11 mouse cellular contexts compared by ENCODE assay signal in the genomic region with DNA sequence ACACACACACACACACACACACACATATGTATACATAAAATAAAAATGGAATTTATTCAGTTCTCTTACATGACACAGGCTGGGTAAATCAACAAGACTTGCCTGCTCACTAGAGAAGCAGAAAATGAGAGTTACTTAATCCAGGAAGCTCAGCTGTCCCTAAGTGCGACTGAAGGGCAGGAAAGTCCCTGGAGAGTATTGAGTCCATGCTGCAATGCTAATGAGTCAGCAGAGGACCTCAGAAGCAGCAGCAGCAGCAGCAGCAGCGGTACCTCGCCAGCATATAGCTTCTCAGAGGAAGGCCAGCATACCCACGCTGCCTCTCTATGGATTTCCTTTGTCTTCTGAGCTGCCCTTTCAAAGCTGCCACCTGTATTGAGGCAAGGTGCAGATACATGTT. TPM values are rescaled to one million over a fixed set of nuclear protein-coding genes. Genes with fewer than 3 reads are reported as not detected.
DNase-seq lines count a peak whose midpoint lies in the region; ATAC-seq lines count a peak whose summit lies in the region.
"Had no signal": no experiment of that assay in that cellular context is flagged by ENCODE, and none has a peak within 500 bp of the region (broad histone marks: within the 10 kb centered on the region; RNA-seq: fewer than 3 reads in every experiment).

No protein-coding gene starts in this region.

- no peak overlapping the region for H3K4me3 ChIP-seq in stomach, embryonic 14.5 days (ENCODE audit: low read depth, low read length)
- no peak overlapping the region for H3K4me3 ChIP-seq in neural tube, embryonic 15.5 days (replicated peaks)
- H3K4me3 ChIP-seq: liver, embryonic 13.5 days had no signal

- no peak overlapping the region; the same call in 1 of the 2 replicates for H3K27ac ChIP-seq in stomach, embryonic 14.5 days (ENCODE audit: low read length)
- no peak overlapping the region for H3K27ac ChIP-seq in neural tube, embryonic 15.5 days (replicated peaks)
- H3K27ac ChIP-seq: liver, embryonic 13.5 days had no signal

- no peak overlapping the region for H3K4me2 ChIP-seq in stomach, embryonic 14.5 days (replicated peaks; ENCODE audit: low read depth, low read length)
- H3K4me2 ChIP-seq in neural tube, embryonic 15.5 days: no peak overlapping the region
- H3K4me2 ChIP-seq: liver, embryonic 13.5 days had no signal

- DNase-seq in kidney, postnatal 14 days: peak; percentile 25
- no peak for DNase-seq in kidney, postnatal 25 days
- DNase-seq in adrenal gland, postnatal 36 days: peak; percentile 44 to 51
- DNase-seq in lung, postnatal 10 days: peak; percentile 45
- DNase-seq in layer of hippocampus, adult 9-11 months: no peak
- no peak for DNase-seq in right cerebral cortex, postnatal 14 days
- DNase-seq: liver, embryonic 13.5 days; right cerebral cortex, postnatal 25 days had no signal

- H3K4me1 ChIP-seq in stomach, embryonic 14.5 days (ENCODE audit: control insufficient read depth, insufficient read depth, low read length): peaks cover 14% of the 10 kb centered on the region; the same call in 1 of the 2 replicates
- H3K4me1 ChIP-seq in neural tube, embryonic 15.5 days: peaks cover 9% of the 10 kb centered on the region
- H3K4me1 ChIP-seq: liver, embryonic 13.5 days had no signal

- no peaks in the 10 kb centered on the region for H3K27me3 ChIP-seq in stomach, embryonic 14.5 days (ENCODE audit: control insufficient read depth, insufficient read depth, low read length)
- H3K27me3 ChIP-seq in neural tube, embryonic 15.5 days (replicated peaks): peaks cover 8% of the 10 kb centered on the region

- no peaks in the 10 kb centered on the region for H3K36me3 ChIP-seq in stomach, embryonic 14.5 days (ENCODE audit: control insufficient read depth, insufficient read depth, low read length)
- no peaks in the 10 kb centered on the region for H3K36me3 ChIP-seq in neural tube, embryonic 15.5 days
- H3K36me3 ChIP-seq: liver, embryonic 13.5 days had no signal

- peak; percentile 37; the same call in 1 of the 2 replicates for ATAC-seq in stomach, embryonic 14.5 days (ENCODE audit: insufficient number of reproducible peaks, insufficient read depth, low FRiP score, low read depth)
- ATAC-seq in neural tube, embryonic 15.5 days (ENCODE audit: low FRiP score): no peak
- ATAC-seq: hindbrain, embryonic 16.5 days had no signal

- no peak overlapping the region for H3K9ac ChIP-seq in stomach, embryonic 14.5 days (replicated peaks; ENCODE audit: low read depth, low read length)
- H3K9ac ChIP-seq in neural tube, embryonic 15.5 days (replicated peaks): no peak overlapping the region
- H3K9ac ChIP-seq: liver, embryonic 13.5 days had no signal

- WGBS in stomach, embryonic 14.5 days: 29% methylated on average over 4 of the region's 4 CpGs
- 24% methylated on average over 4 of the region's 4 CpGs for WGBS in neural tube, embryonic 15.5 days

- no peaks in the 10 kb centered on the region for H3K9me3 ChIP-seq in stomach, embryonic 14.5 days (ENCODE audit: control insufficient read depth, low read depth, low read length)
- no peaks in the 10 kb centered on the region for H3K9me3 ChIP-seq in neural tube, embryonic 15.5 days (replicated peaks)
- H3K9me3 ChIP-seq: liver, embryonic 13.5 days had no signal

RNA-seq across cellular contexts. Expression of a gene that starts 30.2 kb away (rescaled TPM):
- 10 to 100 TPM; 11.2 to 17.6 TPM for total RNA-seq in adrenal gland, postnatal 36 days (2021)
- 12.3 and 13.6 TPM in 2 replicates for polyA plus RNA-seq in stomach, embryonic 14.5 days (2014; fragmentation: Nextera tagmentation; extraction: Ambion mirVana)
- 17.9 and 18.8 TPM in 2 replicates for polyA plus RNA-seq in neural tube, embryonic 15.5 days (2015; fragmentation: Nextera tagmentation; extraction: Ambion mirVana)

RNA-seq across cellular contexts. Expression of a gene that starts 42.8 kb away (rescaled TPM):
- 10 to 100 TPM; 37.3 to 67.4 TPM for total RNA-seq in adrenal gland, postnatal 36 days (2021)
- polyA plus RNA-seq in stomach, embryonic 14.5 days (2014; fragmentation: Nextera tagmentation; extraction: Ambion mirVana): 75.7 and 84.5 TPM in 2 replicates
- 49.9 and 52.3 TPM in 2 replicates for polyA plus RNA-seq in neural tube, embryonic 15.5 days (2015; fragmentation: Nextera tagmentation; extraction: Ambion mirVana)

Comparison
In these comparisons a context has a peak if more than half of its experiments do, and no peak if none do; other contexts are left out.
1. DNase-seq: peak in kidney, postnatal 14 days (single experiment), adrenal gland, postnatal 36 days (2 of 2) and lung, postnatal 10 days (single experiment); none in kidney, postnatal 25 days (0 of 2), layer of hippocampus, adult 9-11 months (single experiment) and right cerebral cortex, postnatal 14 days (single experiment).